Mouse (Mus musculus) olfactory bulb, adult 2 months (tissue): Measurements from ENCODE around the gene Erc2.

Experiments
- CTCF ChIP-seq: fragments of 200-500 bp; IDR thresholded peaks from 2 replicates; pipeline ENCODE4 v1.5.1; 2012; ENCODE audit warnings: low read depth, mild to moderate bottlenecking, low read length, moderate library complexity; ENCODE audit not compliant: insufficient read depth
- POLR2A ChIP-seq: fragments of 200-500 bp; IDR thresholded peaks from 2 replicates; pipeline ENCODE4 v1.6.1; 2012; ENCODE audit warnings: mild to moderate bottlenecking, low read depth, low read length, moderate library complexity; ENCODE audit not compliant: insufficient read depth

DNA sequence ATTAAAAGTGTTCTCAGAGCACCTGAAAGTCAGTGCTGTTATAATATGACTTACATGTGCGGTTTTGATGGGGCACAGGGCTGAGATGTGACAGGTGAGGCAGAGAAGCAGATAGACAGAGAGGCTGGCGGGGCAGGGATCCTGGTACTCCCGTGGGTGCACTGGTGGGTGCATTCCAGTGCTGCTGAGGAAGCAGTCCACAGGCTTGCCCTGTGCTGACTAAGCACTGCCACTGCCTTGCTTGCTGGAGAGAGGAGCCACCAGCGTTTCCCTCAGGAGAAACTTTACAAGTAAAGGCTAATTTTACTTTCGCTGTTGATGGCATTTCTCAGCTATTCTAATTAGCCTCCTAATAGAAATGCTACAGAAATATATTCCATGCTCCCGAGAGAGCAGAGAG is 45.9 kb downstream of the Erc2 start:
- TF ChIP-seq POLR2A, result no peak
- no peak for TF ChIP-seq CTCF
